Mouse (Mus musculus) neural tube, embryonic 11.5 days (tissue): ENCODE results near the gene Kmt2d. TPM values are rescaled to one million over a fixed set of nuclear protein-coding genes. Genes with fewer than 3 reads are reported as not detected.

Experiments
- ATAC-seq: fragments of 200-750 bp; cut with Nextera tagmentation; 2 replicates; pipeline ENCODE4 v1.8.0; 2017; ENCODE audit warnings: moderate number of reproducible peaks, mild to moderate bottlenecking, moderate TSS enrichment, moderate library complexity; ENCODE audit not compliant: insufficient read depth, low FRiP score, low TSS enrichment
- DNase-seq: peaks from one replicate; pipeline ENCODE4 v3.0.0-alpha.2; 2015; ENCODE audit warnings: low spot score
- H3K27ac ChIP-seq: fragments of 300-500 bp; sonication (generic); 2 replicates; pipeline ENCODE4 v1.5.1; 2014; ENCODE audit warnings: low read depth, mild to moderate bottlenecking, low read length
- H3K27me3 ChIP-seq: fragments of 300-500 bp; sonication (generic); 2 replicates; pipeline ENCODE4 v1.6.1; 2014; ENCODE audit warnings: mild to moderate bottlenecking, low read length, mixed read lengths; ENCODE audit not compliant: control insufficient read depth, insufficient read depth
- H3K36me3 ChIP-seq: fragments of 300-500 bp; sonication (generic); 2 replicates; pipeline ENCODE4 v1.6.1; 2014; ENCODE audit warnings: mild to moderate bottlenecking, low read length, moderate library complexity, mixed read lengths; ENCODE audit not compliant: control insufficient read depth, insufficient read depth
- H3K4me1 ChIP-seq: fragments of 300-500 bp; sonication (generic); 2 replicates; pipeline ENCODE4 v1.6.1; 2014; ENCODE audit warnings: low read length, mixed read lengths; ENCODE audit not compliant: control insufficient read depth, insufficient read depth
- H3K4me2 ChIP-seq: fragments of 300-500 bp; sonication (generic); 2 replicates; pipeline ENCODE4 v1.6.1; 2014; ENCODE audit warnings: low read depth, mild to moderate bottlenecking, moderate library complexity
- H3K4me3 ChIP-seq: fragments of 300-500 bp; sonication (generic); 2 replicates; pipeline ENCODE4 v1.5.1; 2014; ENCODE audit warnings: low read depth, low read length
- H3K9ac ChIP-seq: fragments of 300-500 bp; sonication (generic); 2 replicates; pipeline ENCODE4 v1.6.1; 2014; ENCODE audit warnings: mild to moderate bottlenecking, low read length
- H3K9me3 ChIP-seq: fragments of 300-500 bp; sonication (generic); 2 replicates; pipeline ENCODE4 v1.6.1; 2016; ENCODE audit warnings: low read length; ENCODE audit not compliant: control insufficient read depth
- WGBS: fragments of 180-500 bp; shearing (Covaris S2); extraction: QIAGEN DNeasy Blood & Tissue Kit; methylation state at CpG from one replicate; pipeline ENCODE4 v1.1.7; 2014; 5-methylcytosine and 5-hydroxymethylcytosine counted together
- polyA plus RNA-seq: library from polyadenylated mRNA; unstranded; fragments of >200 nt; fragmentation: Nextera tagmentation; extraction: Ambion mirVana; gene quantifications from 2 replicates; pipeline ENCODE4 v1.2.1, GENCODE M21; 2014

Kmt2d gene
- polyA plus RNA-seq, 1 experiment from 2014 or later: 14.7 TPM

- 11% methylated on average over 3 of the region's 3 CpGs for WGBS
- no peaks in the 10 kb centered on the region for H3K27me3 ChIP-seq
- no peak overlapping the region for H3K4me2 ChIP-seq
These were observed 6.3 kb upstream of the Kmt2d start for GRCm38 (mm10) chr15:98877331-98877730.

GRCm38 (mm10) chr15:98871916-98872888, 1.2 kb upstream of the Kmt2d start:
- H3K4me3 ChIP-seq: peak overlapping the region; percentile 93
- peak overlapping the region; percentile 99 for H3K9ac ChIP-seq
- WGBS: 2% methylated on average over 49 of the region's 51 CpGs
- H3K36me3 ChIP-seq: no peaks in the 10 kb centered on the region
- peak overlapping the region; percentile 95 for H3K27ac ChIP-seq
- DNase-seq (peak; percentile 95), ATAC-seq (peak; percentile 86)
- H3K4me1 ChIP-seq: peaks cover 24% of the 10 kb centered on the region
- H3K27me3 ChIP-seq: no peaks in the 10 kb centered on the region
- no peaks in the 10 kb centered on the region for H3K9me3 ChIP-seq
- peak overlapping the region; percentile 91 for H3K4me2 ChIP-seq

More at GRCm38 (mm10) chr15:98877331-98877730, 6.3 kb upstream of the Kmt2d start:
- Histone ChIP-seq H3K9ac (no peak overlapping the region), H3K4me3 (no peak overlapping the region), H3K27ac (no peak overlapping the region), H3K4me1 (peaks cover 9% of the 10 kb centered on the region; the same call in 1 of the 2 replicates), H3K36me3 (no peaks in the 10 kb centered on the region; the same call in 1 of the 2 replicates), H3K9me3 (no peaks in the 10 kb centered on the region)
- ATAC-seq: no peak
- peak; percentile 66 for DNase-seq

GRCm38 (mm10) chr15:98870179-98871069, 580 bp downstream of the Kmt2d start:
- no peak for ATAC-seq

GRCm38 (mm10) chr15:98869342-98870178, 1.4 kb downstream of the Kmt2d start:
- Histone ChIP-seq H3K4me2 (peak overlapping the region; percentile 91), H3K9me3 (no peaks in the 10 kb centered on the region), H3K27me3 (no peaks in the 10 kb centered on the region), H3K36me3 (peaks cover 11% of the 10 kb centered on the region), H3K4me1 (peaks cover 24% of the 10 kb centered on the region), H3K27ac (no peak overlapping the region), H3K9ac (peak overlapping the region; percentile 99), H3K4me3 (peak overlapping the region; percentile 93)
- DNase-seq (no peak), ATAC-seq (no peak)
- 15% methylated on average over 8 of the region's 8 CpGs for WGBS

More at GRCm38 (mm10) chr15:98870179-98871069, 580 bp downstream of the Kmt2d start:
- Histone ChIP-seq H3K9ac (peak overlapping the region; percentile 99), H3K4me3 (peak overlapping the region; percentile 93), H3K9me3 (no peaks in the 10 kb centered on the region), H3K27me3 (no peaks in the 10 kb centered on the region), H3K4me1 (peaks cover 24% of the 10 kb centered on the region), H3K4me2 (peak overlapping the region; percentile 91), H3K36me3 (peaks cover 5% of the 10 kb centered on the region), H3K27ac (0 out of 2 replicates have a peak overlapping the region, but pooled peaks have one; percentile 95)
- DNase-seq: peak; percentile 32
- under 1% methylated on average over 16 of the region's 16 CpGs for WGBS

GRCm38 (mm10) chr15:98868346-98869063, 2.5 kb downstream of the Kmt2d start:
- Histone ChIP-seq H3K27ac (no peak overlapping the region; the same call in 1 of the 2 replicates), H3K4me2 (peak overlapping the region; percentile 91), H3K36me3 (peaks cover 21% of the 10 kb centered on the region), H3K9me3 (no peaks in the 10 kb centered on the region), H3K4me3 (peak overlapping the region; percentile 93), H3K27me3 (no peaks in the 10 kb centered on the region), H3K9ac (peak overlapping the region; percentile 99), H3K4me1 (peaks cover 24% of the 10 kb centered on the region)
- DNase-seq (no peak), ATAC-seq (no peak)
- WGBS: 44% methylated on average over 11 of the region's 11 CpGs

- no peak overlapping the region for H3K4me2 ChIP-seq
- WGBS: 82% methylated on average over 6 of the region's 6 CpGs
- no peak for ATAC-seq
- H3K9ac ChIP-seq: no peak overlapping the region
- H3K4me3 ChIP-seq: no peak overlapping the region
- H3K36me3 ChIP-seq: peaks cover 30% of the 10 kb centered on the region
- no peak overlapping the region for H3K27ac ChIP-seq
- H3K9me3 ChIP-seq: no peaks in the 10 kb centered on the region
- no peak for DNase-seq
- no peaks in the 10 kb centered on the region for H3K27me3 ChIP-seq
- peaks cover 20% of the 10 kb centered on the region for H3K4me1 ChIP-seq
These were observed 3.7 kb downstream of the Kmt2d start for GRCm38 (mm10) chr15:98867321-98867720.

GRCm38 (mm10) chr15:98866501-98866900, 4.5 kb downstream of the Kmt2d start:
- ATAC-seq (no peak), DNase-seq (no peak)
- no peaks in the 10 kb centered on the region for H3K9me3 ChIP-seq
- H3K36me3 ChIP-seq: peaks cover 38% of the 10 kb centered on the region
- H3K27me3 ChIP-seq: no peaks in the 10 kb centered on the region
- 88% methylated on average over 5 of the region's 5 CpGs for WGBS
- H3K4me2 ChIP-seq: no peak overlapping the region
- H3K9ac ChIP-seq: no peak overlapping the region
- H3K27ac ChIP-seq: no peak overlapping the region
- H3K4me3 ChIP-seq: no peak overlapping the region
- peaks cover 20% of the 10 kb centered on the region for H3K4me1 ChIP-seq
